Mouse (Mus musculus) liver, postnatal 0 days (tissue): ENCODE measurements around the gene Erp27. TPM values are rescaled to one million over a fixed set of nuclear protein-coding genes. Genes with fewer than 3 reads are reported as not detected.
A peak's percentile ranks its signal among the peaks of the same experiment; 100 is the strongest.
"Not testable (repeated sequence)": the region's sequence is repeated elsewhere in the genome, so short reads cannot be mapped to it uniquely, and the experiment has no call there.

ENCODE experiments used
- ATAC-seq: fragments of 200-750 bp; cut with Nextera tagmentation; 2 replicates; pipeline ENCODE4 v1.8.0; 2017; ENCODE audit warnings: mild to moderate bottlenecking, moderate library complexity
- DNase-seq: peaks from one replicate; pipeline ENCODE4 v3.0.0-alpha.2; 2016
- H3K27ac ChIP-seq: fragments of 300-500 bp; sonication (generic); 2 replicates; pipeline ENCODE4 v1.5.1; 2014; ENCODE audit warnings: antibody characterized with exemption, moderate library complexity, mild to moderate bottlenecking, low read depth
- H3K27me3 ChIP-seq: fragments of 300-500 bp; sonication (generic); 2 replicates; pipeline ENCODE4 v1.6.1; 2014; ENCODE audit warnings: low read length, control low read depth, mixed read lengths; ENCODE audit not compliant: insufficient read depth
- H3K36me3 ChIP-seq: fragments of 300-500 bp; sonication (generic); replicated peaks from 2 replicates; pipeline ENCODE4 v1.6.1; 2014; ENCODE audit warnings: mild to moderate bottlenecking, control low read depth, low read length, moderate library complexity, mixed read lengths; ENCODE audit not compliant: insufficient read depth
- H3K4me1 ChIP-seq: fragments of 300-500 bp; sonication (generic); 2 replicates; pipeline ENCODE4 v1.6.1; 2014; ENCODE audit warnings: antibody characterized with exemption, mild to moderate bottlenecking, control low read depth; ENCODE audit not compliant: insufficient read depth
- H3K4me2 ChIP-seq: fragments of 300-500 bp; sonication (generic); 2 replicates; pipeline ENCODE4 v1.6.1; 2014; ENCODE audit warnings: low read depth, mild to moderate bottlenecking, low read length, moderate library complexity, mixed read lengths
- H3K4me3 ChIP-seq: fragments of 300-500 bp; sonication (generic); 2 replicates; pipeline ENCODE4 v1.5.1; 2014; ENCODE audit warnings: low read depth, low read length
- H3K9ac ChIP-seq: fragments of 300-500 bp; sonication (generic); replicated peaks from 2 replicates; pipeline ENCODE4 v1.6.1; 2014; ENCODE audit warnings: mild to moderate bottlenecking, moderate library complexity
- H3K9me3 ChIP-seq: fragments of 300-500 bp; sonication (generic); 2 replicates; pipeline ENCODE4 v1.6.1; 2016; ENCODE audit warnings: mild to moderate bottlenecking, control low read depth, low read length, mixed read lengths
- CTCF ChIP-seq: sonication (generic); IDR thresholded peaks from 2 replicates; pipeline ENCODE4 v1.5.1; 2016; ENCODE audit warnings: antibody characterized with exemption, low read depth
- EP300 ChIP-seq: IDR thresholded peaks from 2 replicates; pipeline ENCODE4 v1.6.1; 2016; ENCODE audit warnings: antibody characterized with exemption, low read depth, mild to moderate bottlenecking
- WGBS: fragments of 180-500 bp; shearing (Covaris S2); extraction: QIAGEN DNeasy Blood & Tissue Kit; methylation state at CpG from one replicate; pipeline ENCODE4 v1.1.7; 2014; ENCODE audit not compliant: insufficient replicate concordance; 5-methylcytosine and 5-hydroxymethylcytosine counted together
- polyA plus RNA-seq: library from polyadenylated mRNA; unstranded; fragments of >200 nt; fragmentation: Nextera tagmentation; extraction: Ambion mirVana; gene quantifications from 2 replicates; pipeline ENCODE4 v1.2.1, GENCODE M21; 2015

The Erp27 gene
- polyA plus RNA-seq = 0.40 and 0.42 TPM in 2 replicates

DNA sequence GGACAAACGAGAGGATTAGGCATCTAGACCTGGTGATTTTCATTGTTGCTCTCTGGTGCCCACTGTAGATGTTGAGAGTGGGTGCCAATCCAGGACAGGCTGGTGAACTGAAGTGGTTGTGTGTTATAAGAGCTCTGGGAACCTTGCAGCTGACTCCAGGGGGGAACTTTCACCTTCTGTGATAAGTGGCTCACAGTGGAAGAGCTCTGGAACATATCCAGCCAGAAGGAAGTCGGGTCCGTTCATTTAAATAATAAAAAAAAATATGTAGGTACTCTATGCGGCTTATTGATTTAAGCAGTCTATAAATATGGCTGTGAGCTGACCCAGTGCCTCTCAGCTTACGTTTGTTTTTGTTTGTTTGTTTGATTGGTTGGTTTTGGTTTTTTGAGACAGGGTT is at the start of gene Erp27:
TSS of gene Erp27 (minus strand) at position 101 of the 400 bp plus-strand sequence.
- DNase-seq = no peak
- 60% methylated on average over 5 of the region's 5 CpGs for WGBS
- ATAC-seq = no peak

DNA sequence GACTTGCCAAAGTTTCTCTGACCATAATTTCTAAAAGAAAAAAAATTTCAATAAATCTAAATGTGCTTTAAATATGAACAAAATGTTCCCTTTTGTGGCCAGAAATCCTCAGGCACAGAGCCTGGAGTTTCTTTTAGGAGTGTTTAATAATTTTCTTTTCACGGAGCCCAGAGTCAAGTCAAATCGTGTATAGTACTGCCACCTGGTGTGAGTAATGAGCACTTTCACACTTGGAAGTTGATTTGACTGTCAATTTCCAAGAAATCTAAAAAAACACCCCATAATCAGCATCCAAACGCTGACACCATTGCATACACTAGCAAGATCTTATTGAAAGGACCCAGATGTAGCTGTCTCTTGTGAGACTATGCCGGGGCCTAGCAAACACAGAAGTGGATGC is 46.9 kb upstream of the Erp27 start:
- not testable (repeated sequence) for H3K9me3 ChIP-seq, H3K27me3 ChIP-seq, H3K27ac ChIP-seq, H3K4me2 ChIP-seq, H3K4me3 ChIP-seq, H3K9ac ChIP-seq, DNase-seq, H3K36me3 ChIP-seq, H3K4me1 ChIP-seq
- TF ChIP-seq CTCF = peak; percentile 71
- ATAC-seq = peak; percentile 56
- WGBS = 28% methylated on average over 4 of the region's 4 CpGs

More for the DNA sequence above, at the start of gene Erp27:
- Histone ChIP-seq H3K4me2 (no peak within 1 kb of the TSS), H3K4me3 (no peak within 1 kb of the TSS), H3K4me1 (no peaks in the 10 kb centered on the region), H3K27me3 (no peaks in the 10 kb centered on the region), H3K9ac (no peak within 1 kb of the TSS), H3K36me3 (peaks cover 37% of the 10 kb centered on the region), H3K9me3 (no peaks in the 10 kb centered on the region), H3K27ac (no peak within 1 kb of the TSS)
- TF ChIP-seq EP300 = no peak
- TF ChIP-seq CTCF = no peak

DNA sequence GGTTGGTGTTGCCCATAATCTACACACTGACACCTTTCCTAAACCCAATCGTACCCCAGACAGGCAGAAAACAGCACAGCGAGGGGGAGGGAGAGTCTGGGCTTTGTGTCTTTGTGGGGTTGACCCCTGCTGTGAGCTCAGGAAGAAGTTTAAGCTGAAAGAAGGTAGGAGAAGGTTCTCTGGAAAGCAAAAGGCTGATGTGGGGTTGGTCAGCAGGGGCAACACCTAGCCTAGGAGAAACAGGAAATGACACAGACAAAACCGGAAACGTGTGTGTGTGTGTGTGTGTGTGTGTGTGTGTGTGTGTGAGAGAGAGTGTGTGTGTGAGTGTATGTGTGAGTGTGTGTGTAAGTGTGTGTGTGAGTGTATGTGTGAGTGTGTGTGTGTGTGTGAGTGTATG is 45.5 kb upstream of the Erp27 start:
- no peaks in the 10 kb centered on the region for H3K27me3 ChIP-seq
- no peak overlapping the region for H3K4me3 ChIP-seq
- TF ChIP-seq EP300 (no peak), CTCF (no peak)
- no peak overlapping the region for H3K9ac ChIP-seq
- H3K27ac ChIP-seq = peak overlapping the region; percentile 64
- no peaks in the 10 kb centered on the region for H3K36me3 ChIP-seq
- ATAC-seq = no peak; the same call in 1 of the 2 replicates
- 38% methylated on average over 4 of the region's 4 CpGs for WGBS
- H3K4me2 ChIP-seq = peak overlapping the region; percentile 23; the same call in 1 of the 2 replicates
- peaks cover 13% of the 10 kb centered on the region for H3K4me1 ChIP-seq
- no peaks in the 10 kb centered on the region for H3K9me3 ChIP-seq
- peak; percentile 30 for DNase-seq

DNA sequence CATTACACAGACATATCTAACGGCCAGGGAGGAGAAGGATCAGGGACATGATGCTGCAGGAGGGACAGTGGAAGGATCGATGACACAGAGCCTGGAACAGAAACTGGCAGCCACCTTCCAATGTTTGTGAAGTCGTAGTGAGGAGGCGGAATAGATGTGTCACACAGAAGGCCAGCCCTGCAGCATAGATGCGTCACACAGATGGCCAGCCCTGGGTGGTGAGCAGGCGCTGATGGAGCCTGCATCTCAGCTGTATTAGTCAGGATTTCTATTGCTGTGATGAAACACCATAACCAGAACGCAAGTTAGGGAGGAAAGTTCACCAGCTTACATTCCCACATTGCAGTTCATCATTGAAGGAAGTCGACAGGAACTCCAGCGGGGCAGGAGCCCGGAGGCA is 43.9 kb upstream of the Erp27 start:
- no peaks in the 10 kb centered on the region for H3K27me3 ChIP-seq
- no peak overlapping the region for H3K27ac ChIP-seq
- ATAC-seq (no peak; the same call in 1 of the 2 replicates), DNase-seq (no peak)
- 67% methylated on average over 10 of the region's 10 CpGs for WGBS
- H3K4me3 ChIP-seq = no peak overlapping the region
- H3K36me3 ChIP-seq = no peaks in the 10 kb centered on the region
- H3K9ac ChIP-seq = no peak overlapping the region
- TF ChIP-seq EP300 (no peak), CTCF (no peak)
- no peaks in the 10 kb centered on the region for H3K9me3 ChIP-seq
- H3K4me1 ChIP-seq = peaks cover 13% of the 10 kb centered on the region
- no peak overlapping the region for H3K4me2 ChIP-seq

DNA sequence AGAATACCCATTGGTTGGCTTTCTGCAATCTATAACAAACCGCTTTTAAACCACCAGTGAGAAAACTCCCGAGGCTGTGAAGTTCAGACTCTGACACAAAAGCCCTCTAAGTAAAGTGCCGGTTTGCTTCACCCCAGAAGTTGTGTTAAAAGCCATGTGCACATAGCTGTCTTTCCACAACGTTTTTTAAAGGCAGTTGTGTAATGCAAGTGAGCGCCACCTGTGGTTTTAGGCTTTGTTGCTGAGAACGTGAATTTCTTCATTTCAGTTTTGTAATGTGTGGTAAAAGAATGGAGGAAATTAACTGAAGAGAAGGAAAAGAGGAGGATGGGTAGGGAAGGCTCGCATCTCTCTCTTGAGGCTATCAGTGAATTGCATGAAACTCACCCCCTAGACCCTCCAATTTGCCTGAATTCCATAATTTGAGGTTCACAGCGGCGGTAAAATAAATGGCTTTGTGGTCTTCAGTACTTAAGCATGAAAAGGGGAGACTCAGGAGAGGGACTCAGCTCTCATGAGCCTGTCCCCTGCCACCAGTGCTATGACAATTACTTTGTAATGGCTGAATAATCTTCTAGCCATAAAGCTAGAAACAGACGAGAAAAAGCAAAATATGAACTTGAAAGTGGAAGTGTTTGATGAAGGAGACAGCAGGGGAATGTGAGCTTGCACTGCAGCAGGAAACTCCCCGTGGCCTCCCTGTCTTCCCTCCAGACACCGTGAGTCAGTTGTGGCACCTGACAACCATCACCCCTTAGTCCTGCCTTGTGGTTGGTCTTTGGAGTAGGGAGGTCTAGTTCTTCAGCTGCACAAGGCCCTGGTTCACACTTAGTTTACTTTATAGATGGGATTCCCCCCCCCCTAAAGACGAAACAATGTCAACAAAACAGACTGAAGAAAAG is 42.9 kb upstream of the Erp27 start:
- H3K27me3 ChIP-seq = no peaks in the 10 kb centered on the region
- ATAC-seq (peak; percentile 40; the same call in 1 of the 2 replicates), DNase-seq (no peak)
- H3K9ac ChIP-seq = no peak overlapping the region
- H3K4me2 ChIP-seq = peak overlapping the region; percentile 44; the same call in 1 of the 2 replicates
- peak overlapping the region; percentile 64 for H3K27ac ChIP-seq
- 32% methylated on average over 13 of the region's 13 CpGs for WGBS
- H3K4me1 ChIP-seq = peaks cover 13% of the 10 kb centered on the region
- H3K4me3 ChIP-seq = no peak overlapping the region
- peak; percentile 45 for TF ChIP-seq CTCF
- TF ChIP-seq EP300 = peak; percentile 53
- H3K36me3 ChIP-seq = no peaks in the 10 kb centered on the region
- no peaks in the 10 kb centered on the region for H3K9me3 ChIP-seq

DNA sequence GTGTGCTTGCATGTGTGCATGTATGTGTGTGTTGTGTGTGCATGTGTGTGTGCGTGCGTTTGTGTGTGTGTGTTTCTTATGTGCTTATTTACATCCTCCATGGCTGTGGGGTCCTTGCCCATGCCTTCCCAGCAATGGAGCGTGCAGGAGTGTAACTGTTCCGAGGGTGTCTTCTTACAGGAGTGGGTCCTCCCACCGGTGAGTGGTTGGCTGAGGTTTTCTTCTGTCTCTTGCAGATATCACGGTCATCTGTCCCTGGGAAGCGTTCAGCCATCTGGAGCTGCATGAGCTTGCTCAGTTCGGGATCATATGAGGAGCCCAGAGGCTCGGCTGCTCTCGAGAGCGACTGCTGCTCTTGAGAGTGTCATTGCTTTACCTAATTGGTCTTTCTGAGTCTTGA is 41.0 kb upstream of the Erp27 start:
- H3K36me3 ChIP-seq = no peaks in the 10 kb centered on the region
- H3K4me3 ChIP-seq = no peak overlapping the region
- no peak overlapping the region for H3K4me2 ChIP-seq
- H3K27ac ChIP-seq = no peak overlapping the region
- no peaks in the 10 kb centered on the region for H3K27me3 ChIP-seq
- WGBS = 70% methylated on average over 11 of the region's 11 CpGs
- H3K4me1 ChIP-seq = peaks cover 13% of the 10 kb centered on the region
- no peaks in the 10 kb centered on the region for H3K9me3 ChIP-seq
- H3K9ac ChIP-seq = no peak overlapping the region
- ATAC-seq (no peak), DNase-seq (no peak)
- TF ChIP-seq EP300 (no peak), CTCF (no peak)
